Mouse (Mus musculus): ENCODE data around the gene Atp6v1e1. TPM values are rescaled to one million over a fixed set of nuclear protein-coding genes. Genes with fewer than 3 reads are reported as not detected.

Atp6v1e1 gene
- polyA plus RNA-seq, 1 experiment from 2014 or later = 188 TPM

DNA sequence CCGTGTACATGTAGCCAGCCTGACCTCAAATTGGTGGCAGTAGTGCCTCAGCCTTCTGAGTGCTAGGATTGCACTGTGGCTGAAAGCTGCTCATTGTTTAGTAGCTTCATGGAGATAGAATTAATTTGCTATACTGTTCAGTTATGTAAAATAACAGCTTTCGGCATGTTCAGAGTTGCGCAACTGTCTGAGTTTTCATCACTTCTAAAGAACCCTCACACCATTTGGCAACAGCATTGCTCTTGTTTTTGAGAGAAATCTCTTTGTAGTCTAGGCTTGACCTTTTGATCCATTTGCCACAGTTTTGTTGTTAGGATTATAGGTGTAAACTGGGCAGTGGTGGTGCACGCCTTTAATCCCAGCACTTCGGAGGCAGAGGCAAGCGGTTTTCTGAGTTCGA is 17.7 kb upstream of the Atp6v1e1 start:
- 96% methylated on average over 7 of the region's 7 CpGs for WGBS
- Histone ChIP-seq H3K36me3 (ENCODE audit: insufficient read depth, low read length) (peaks cover 9% of the 10 kb centered on the region), H3K4me3 (ENCODE audit: low read length) (no peak overlapping the region), H3K4me2 (replicated peaks; ENCODE audit: low read depth, low read length) (no peak overlapping the region), H3K9me3 (ENCODE audit: low read length) (peaks cover 3% of the 10 kb centered on the region; the same call in 1 of the 2 replicates), H3K9ac (replicated peaks; ENCODE audit: low read length) (no peak overlapping the region), H3K4me1 (ENCODE audit: insufficient read depth, low read length) (peaks cover 6% of the 10 kb centered on the region; the same call in 1 of the 2 replicates), H3K27me3 (ENCODE audit: insufficient read depth, low read length) (no peaks in the 10 kb centered on the region), H3K27ac (ENCODE audit: low read length) (no peak overlapping the region)
- no peak for ATAC-seq (ENCODE audit: low FRiP score, low TSS enrichment)

DNA sequence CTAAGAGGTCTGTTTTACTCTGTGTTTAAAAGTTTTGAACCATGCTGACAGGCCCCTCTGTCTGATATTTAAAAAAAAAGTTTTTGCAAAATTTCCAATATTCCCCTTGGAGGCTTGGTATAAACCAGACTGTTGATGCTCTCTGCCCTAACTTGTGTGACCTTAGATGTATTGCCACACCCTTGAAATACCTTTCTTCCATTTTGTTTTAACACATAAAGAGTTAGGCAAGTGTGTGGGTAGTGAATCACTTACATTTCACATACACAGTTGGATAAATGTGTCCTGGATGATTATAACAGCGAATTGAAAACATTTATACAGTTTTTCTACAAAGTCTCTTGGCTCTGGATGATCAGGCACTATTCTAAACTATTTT is 14.5 kb upstream of the Atp6v1e1 start:
- Histone ChIP-seq H3K36me3 (ENCODE audit: insufficient read depth, low read length) (peaks cover 9% of the 10 kb centered on the region), H3K4me1 (ENCODE audit: insufficient read depth, low read length) (peaks cover 6% of the 10 kb centered on the region; the same call in 1 of the 2 replicates), H3K27ac (ENCODE audit: low read length) (no peak overlapping the region), H3K27me3 (ENCODE audit: insufficient read depth, low read length) (no peaks in the 10 kb centered on the region), H3K9me3 (ENCODE audit: low read length) (peaks cover 3% of the 10 kb centered on the region; the same call in 1 of the 2 replicates), H3K4me2 (replicated peaks; ENCODE audit: low read depth, low read length) (peak overlapping the region; percentile 73), H3K9ac (replicated peaks; ENCODE audit: low read length) (peak overlapping the region; percentile 97), H3K4me3 (ENCODE audit: low read length) (peak overlapping the region; percentile 95)
- WGBS = 64% methylated on average over 1 of the region's 1 CpGs
- no peak for ATAC-seq (ENCODE audit: low FRiP score, low TSS enrichment)

DNA sequence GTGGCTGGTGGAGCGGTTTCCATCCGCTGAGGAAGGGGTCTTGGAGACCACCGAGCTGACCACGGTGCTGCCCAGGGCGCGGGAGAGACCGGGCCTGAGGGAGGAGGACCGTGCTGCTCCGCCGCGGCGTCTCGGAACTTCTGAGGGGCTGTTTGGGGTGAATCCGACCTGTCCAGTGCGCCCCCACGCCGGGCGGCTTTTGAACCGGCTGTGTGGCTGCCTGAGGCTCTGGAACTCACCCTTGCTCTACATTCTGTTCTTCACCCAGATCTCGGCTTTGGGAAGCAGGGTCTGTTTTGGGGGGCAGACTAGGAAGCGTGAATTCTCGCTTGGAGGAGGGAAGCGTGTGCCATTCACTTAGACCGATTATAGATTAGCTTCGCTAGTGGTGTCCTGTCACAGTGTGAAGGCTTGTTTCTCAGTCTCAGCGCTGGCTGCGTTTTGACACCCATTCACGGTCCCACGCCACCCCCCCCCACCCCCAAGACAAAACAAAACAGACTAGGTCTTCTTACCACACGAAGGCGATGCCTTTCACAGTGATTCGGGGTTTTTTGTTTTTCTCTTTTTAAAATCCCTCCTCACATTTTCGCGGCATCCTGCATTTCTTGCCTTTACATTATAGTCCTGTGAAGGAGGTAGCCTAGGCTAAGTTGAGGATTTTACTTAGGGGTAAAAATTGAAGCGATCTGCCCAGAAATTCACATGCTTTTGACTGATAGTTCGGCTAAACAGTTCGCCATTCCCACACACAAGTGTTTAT is 14.0 kb upstream of the Atp6v1e1 start:
- ATAC-seq (ENCODE audit: low FRiP score, low TSS enrichment) = peak; percentile 86
- Histone ChIP-seq H3K27me3 (ENCODE audit: insufficient read depth, low read length) (no peaks in the 10 kb centered on the region), H3K4me1 (ENCODE audit: insufficient read depth, low read length) (peaks cover 6% of the 10 kb centered on the region; the same call in 1 of the 2 replicates), H3K36me3 (ENCODE audit: insufficient read depth, low read length) (peaks cover 9% of the 10 kb centered on the region), H3K4me2 (replicated peaks; ENCODE audit: low read depth, low read length) (peak overlapping the region; percentile 73), H3K9me3 (ENCODE audit: low read length) (peaks cover 3% of the 10 kb centered on the region; the same call in 1 of the 2 replicates), H3K4me3 (ENCODE audit: low read length) (peak overlapping the region; percentile 95), H3K27ac (ENCODE audit: low read length) (peak overlapping the region; percentile 96), H3K9ac (replicated peaks; ENCODE audit: low read length) (peak overlapping the region; percentile 97)
- WGBS = 3% methylated on average over 37 of the region's 37 CpGs

DNA sequence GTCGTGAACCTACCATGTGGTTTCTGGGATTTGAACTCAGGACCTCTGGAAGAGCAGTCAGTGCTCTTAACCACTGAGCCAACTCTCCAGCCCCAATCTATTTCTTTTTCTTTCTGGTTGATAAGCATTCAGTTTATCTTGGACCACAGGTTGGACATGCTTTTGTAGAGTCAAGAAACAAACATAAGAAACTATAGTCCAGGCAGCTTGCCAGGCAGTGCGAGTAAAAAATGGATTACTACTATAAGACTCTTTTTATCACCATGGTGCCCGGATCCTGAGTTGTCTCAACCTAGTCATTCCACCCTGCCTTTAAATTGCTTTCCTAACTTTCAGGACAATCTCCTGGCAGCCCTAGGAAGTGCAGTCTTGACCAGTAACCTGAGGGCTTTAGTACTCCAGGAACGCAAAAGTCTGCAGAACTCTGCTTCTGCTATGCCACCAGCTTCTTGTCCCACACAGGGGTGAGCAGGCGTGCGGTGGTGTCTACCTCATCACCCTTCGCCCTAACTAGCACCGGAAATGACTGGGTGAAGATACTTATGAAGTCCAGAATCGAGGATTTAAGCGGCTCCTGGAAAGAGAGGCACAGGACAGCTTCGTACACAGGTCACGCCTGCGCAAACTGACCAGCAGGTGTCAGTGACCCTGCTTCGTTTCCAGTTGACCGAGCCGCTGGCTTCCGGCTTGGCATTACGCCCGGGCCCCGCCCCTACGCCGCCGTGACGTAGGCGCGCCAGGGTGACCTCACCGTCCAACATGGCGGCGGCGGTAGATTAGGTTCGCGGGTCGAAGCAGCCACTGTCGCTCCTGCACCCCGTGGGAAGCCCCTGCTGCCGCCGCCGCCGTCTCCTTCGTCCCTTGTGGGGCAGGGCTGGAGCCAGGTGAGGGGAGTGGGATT is 13.1 kb upstream of the Atp6v1e1 start, which contains the start of gene Bcl2l13:
Gene Bcl2l13, plus strand, starts transcription at position 739 of the 901 bp plus-strand sequence.
- Histone ChIP-seq H3K36me3 (ENCODE audit: insufficient read depth, low read length) (peaks cover 9% of the 10 kb centered on the region), H3K4me2 (replicated peaks; ENCODE audit: low read depth, low read length) (peak within 1 kb of the TSS; percentile 73), H3K9me3 (ENCODE audit: low read length) (peaks cover 3% of the 10 kb centered on the region; the same call in 1 of the 2 replicates), H3K4me1 (ENCODE audit: insufficient read depth, low read length) (peaks cover 6% of the 10 kb centered on the region; the same call in 1 of the 2 replicates), H3K4me3 (ENCODE audit: low read length) (peak within 1 kb of the TSS; percentile 95), H3K9ac (replicated peaks; ENCODE audit: low read length) (peak within 1 kb of the TSS; percentile 97), H3K27ac (ENCODE audit: low read length) (peak within 1 kb of the TSS; percentile 96), H3K27me3 (ENCODE audit: insufficient read depth, low read length) (no peaks in the 10 kb centered on the region)
- peak; percentile 94 for ATAC-seq (ENCODE audit: low FRiP score, low TSS enrichment)
- WGBS = 4% methylated on average over 40 of the region's 40 CpGs

DNA sequence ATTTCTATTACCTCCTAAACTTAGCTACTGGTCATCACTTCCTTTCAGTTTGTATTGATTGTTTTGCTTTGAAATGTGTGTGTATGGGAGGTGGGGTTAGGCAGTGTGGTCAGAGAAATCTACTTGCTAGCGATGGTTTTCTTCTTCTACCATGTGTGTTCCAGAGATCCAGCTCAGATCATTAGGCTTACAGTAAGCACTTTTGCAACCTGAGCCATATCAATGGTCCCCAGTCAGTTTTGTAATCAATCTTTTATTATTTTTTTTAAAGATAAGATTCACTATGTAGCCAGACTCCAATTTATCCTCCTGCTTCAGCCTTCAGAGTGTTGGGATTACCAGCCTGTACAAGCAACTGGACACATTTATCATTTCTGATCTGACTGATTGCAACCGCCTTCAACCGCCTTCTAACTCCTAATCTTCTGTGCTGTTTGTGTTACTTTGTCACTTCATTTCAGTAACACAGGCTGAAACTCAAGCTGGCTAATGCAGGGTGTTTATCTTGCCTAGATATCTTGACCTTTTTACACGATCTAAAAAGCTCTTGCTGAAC is 12.3 kb upstream of the Atp6v1e1 start:
- Histone ChIP-seq H3K4me2 (replicated peaks; ENCODE audit: low read depth, low read length) (no peak overlapping the region), H3K4me1 (ENCODE audit: insufficient read depth, low read length) (peaks cover 6% of the 10 kb centered on the region; the same call in 1 of the 2 replicates)

DNA sequence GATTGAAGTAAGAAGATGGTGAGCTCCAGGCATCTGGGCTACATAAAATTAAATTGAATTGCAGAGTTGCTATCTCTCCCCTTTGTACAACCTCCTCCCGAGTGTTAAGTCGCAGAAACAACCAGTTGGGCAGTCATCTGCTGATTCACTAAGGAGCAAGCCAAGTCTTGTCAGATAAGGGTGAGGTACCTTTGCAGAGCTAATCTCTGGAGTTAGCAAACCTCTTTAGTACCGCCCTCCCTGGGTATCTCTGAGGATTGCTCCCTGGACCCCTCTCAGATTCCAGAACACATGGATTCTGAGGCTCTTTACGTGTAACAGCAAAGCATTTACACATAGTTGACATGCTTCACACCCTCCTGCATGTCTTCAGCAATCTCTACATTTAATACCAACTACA is 9.5 kb upstream of the Atp6v1e1 start:
- H3K4me1 ChIP-seq (ENCODE audit: insufficient read depth, low read length) = peaks cover 4% of the 10 kb centered on the region; the same call in 1 of the 2 replicates
- H3K36me3 ChIP-seq (ENCODE audit: insufficient read depth, low read length) = no peaks in the 10 kb centered on the region
- H3K27me3 ChIP-seq (ENCODE audit: insufficient read depth, low read length) = no peaks in the 10 kb centered on the region
- no peak overlapping the region for H3K4me2 ChIP-seq (replicated peaks; ENCODE audit: low read depth, low read length)
- no peak overlapping the region for H3K9ac ChIP-seq (replicated peaks; ENCODE audit: low read length)
- ATAC-seq (ENCODE audit: low FRiP score, low TSS enrichment) = no peak
- H3K9me3 ChIP-seq (ENCODE audit: low read length) = no peaks in the 10 kb centered on the region
- no peak overlapping the region for H3K27ac ChIP-seq (ENCODE audit: low read length)
- H3K4me3 ChIP-seq (ENCODE audit: low read length) = no peak overlapping the region
- 76% methylated on average over 4 of the region's 4 CpGs for WGBS

More for the DNA sequence above, 12.3 kb upstream of the Atp6v1e1 start:
- no peak overlapping the region for H3K27ac ChIP-seq (ENCODE audit: low read length)
- peaks cover 8% of the 10 kb centered on the region for H3K36me3 ChIP-seq (ENCODE audit: insufficient read depth, low read length)
- peaks cover 3% of the 10 kb centered on the region; the same call in 1 of the 2 replicates for H3K9me3 ChIP-seq (ENCODE audit: low read length)
- no peak overlapping the region for H3K4me3 ChIP-seq (ENCODE audit: low read length)
- no peak for ATAC-seq (ENCODE audit: low FRiP score, low TSS enrichment)
- no peak overlapping the region for H3K9ac ChIP-seq (replicated peaks; ENCODE audit: low read length)
- H3K27me3 ChIP-seq (ENCODE audit: insufficient read depth, low read length) = no peaks in the 10 kb centered on the region
- WGBS = 81% methylated on average over 4 of the region's 4 CpGs

DNA sequence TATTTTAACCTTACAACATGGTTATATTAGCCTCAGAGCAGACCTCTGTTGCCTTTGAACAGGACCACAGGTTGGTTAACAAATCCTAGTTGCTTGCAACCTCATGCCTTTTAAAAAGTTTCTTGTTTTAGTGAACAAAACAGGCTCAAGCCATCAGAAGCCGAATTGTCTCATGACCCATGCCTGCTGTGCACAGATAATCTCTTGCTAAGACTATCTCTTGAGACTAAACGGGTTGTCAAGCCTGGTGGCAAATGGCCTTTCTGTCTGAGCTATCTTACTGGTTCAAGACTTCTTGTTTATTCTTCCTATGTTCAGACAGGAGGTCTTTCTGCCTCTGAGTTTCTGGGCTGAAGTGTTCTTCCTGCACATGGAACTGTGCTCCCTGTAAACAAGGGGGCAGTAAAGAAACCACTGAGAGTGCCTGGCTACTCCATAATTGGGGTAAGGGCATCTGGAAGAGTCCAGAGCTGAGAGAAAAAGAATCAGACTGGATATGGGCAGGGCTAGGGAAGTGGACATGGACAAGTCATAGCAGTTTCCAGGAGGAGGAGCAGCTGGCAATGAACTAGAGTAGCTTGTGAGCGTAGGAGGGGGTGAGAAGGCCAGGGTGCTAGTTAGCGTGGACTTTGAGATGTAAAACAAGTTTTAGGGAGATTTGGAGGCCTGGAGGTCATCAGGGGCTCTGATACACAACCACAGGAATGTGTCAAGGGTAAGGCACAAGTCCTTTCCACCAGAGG is 8.4 kb upstream of the Atp6v1e1 start:
- ATAC-seq (ENCODE audit: low FRiP score, low TSS enrichment) = no peak
- H3K27ac ChIP-seq (ENCODE audit: low read length) = no peak overlapping the region

DNA sequence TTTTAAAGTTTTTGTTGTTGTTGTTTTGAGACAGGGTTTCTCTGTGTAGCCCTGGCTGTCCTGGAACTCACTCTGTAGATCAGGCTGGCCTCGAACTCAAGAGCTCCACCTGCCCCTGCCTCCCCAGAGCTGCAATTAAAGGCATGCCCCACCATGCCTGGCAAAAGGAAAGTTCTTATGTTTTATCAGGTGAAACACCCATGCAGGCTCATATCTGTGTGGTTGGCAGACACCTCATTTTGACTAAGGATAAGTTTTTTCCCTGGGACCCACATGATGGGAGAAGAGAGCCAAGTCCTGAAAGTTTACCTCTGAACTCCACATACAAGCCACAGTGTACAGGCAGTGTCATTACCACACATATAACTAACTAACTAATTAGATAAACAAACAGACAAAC is 7.5 kb upstream of the Atp6v1e1 start:
- no peaks in the 10 kb centered on the region for H3K9me3 ChIP-seq (ENCODE audit: low read length)
- H3K4me3 ChIP-seq (ENCODE audit: low read length) = no peak overlapping the region
- H3K4me1 ChIP-seq (ENCODE audit: insufficient read depth, low read length) = no peaks in the 10 kb centered on the region
- no peak overlapping the region for H3K4me2 ChIP-seq (replicated peaks; ENCODE audit: low read depth, low read length)
- no peak overlapping the region for H3K27ac ChIP-seq (ENCODE audit: low read length)
- H3K36me3 ChIP-seq (ENCODE audit: insufficient read depth, low read length) = no peaks in the 10 kb centered on the region
- no peak for ATAC-seq (ENCODE audit: low FRiP score, low TSS enrichment)
- H3K27me3 ChIP-seq (ENCODE audit: insufficient read depth, low read length) = no peaks in the 10 kb centered on the region
- WGBS = 61% methylated on average over 1 of the region's 1 CpGs
- no peak overlapping the region for H3K9ac ChIP-seq (replicated peaks; ENCODE audit: low read length)

More for the DNA sequence above, 8.4 kb upstream of the Atp6v1e1 start:
- 64% methylated on average over 4 of the region's 4 CpGs for WGBS
- Histone ChIP-seq H3K4me1 (ENCODE audit: insufficient read depth, low read length) (no peaks in the 10 kb centered on the region), H3K9ac (replicated peaks; ENCODE audit: low read length) (no peak overlapping the region), H3K27me3 (ENCODE audit: insufficient read depth, low read length) (no peaks in the 10 kb centered on the region), H3K4me3 (ENCODE audit: low read length) (no peak overlapping the region), H3K9me3 (ENCODE audit: low read length) (no peaks in the 10 kb centered on the region), H3K36me3 (ENCODE audit: insufficient read depth, low read length) (no peaks in the 10 kb centered on the region), H3K4me2 (replicated peaks; ENCODE audit: low read depth, low read length) (no peak overlapping the region)
